Mouse (Mus musculus): ENCODE results near the gene Dennd2d. TPM values are rescaled to one million over a fixed set of nuclear protein-coding genes. Genes with fewer than 3 reads are reported as not detected.

Dennd2d gene
- polyA plus RNA-seq, 1 experiment from 2014 or later: 0.15 TPM

Other genes with a start within 250 kb of the Dennd2d start
- gene Chil6, start 76.2 kb upstream of the Dennd2d start, polyA plus RNA-seq (2015; fragmentation: Nextera tagmentation; extraction: Ambion mirVana): not detected in 2 replicates
- 69.7 and 75.3 TPM in 2 replicates for gene Dram2, start 65.4 kb downstream of the Dennd2d start, polyA plus RNA-seq (2015; fragmentation: Nextera tagmentation; extraction: Ambion mirVana)
- gene Cept1, start 65.4 kb downstream of the Dennd2d start, polyA plus RNA-seq (2015; fragmentation: Nextera tagmentation; extraction: Ambion mirVana): 42.7 and 43.2 TPM in 2 replicates
- 16.6 and 18.3 TPM in 2 replicates for gene Lrif1, start 202.6 kb downstream of the Dennd2d start, polyA plus RNA-seq (2015; fragmentation: Nextera tagmentation; extraction: Ambion mirVana)